Mouse (Mus musculus) left cerebral cortex, adult 18-20 months (tissue): ENCODE measurements at regions not wholly inside any gene's neighbourhood (a gene's known extent, or its start where the extent isn't known, plus 50 kb on each side); places are given as distances from the start of the nearest gene placed in this dataset.

ENCODE experiments used
- DNase-seq, 2 experiments: peaks; one replicate each; pipeline ENCODE4 v3.0.0; 2021 to 2022; ENCODE audit warnings: low spot score in 2 of 2, mixed read lengths in 1 of 2

GRCm38 (mm10) chr1:50547794-50548193 lies 352.7 kb upstream of the Tmeff2 start:
- no peak for DNase-seq

DNA sequence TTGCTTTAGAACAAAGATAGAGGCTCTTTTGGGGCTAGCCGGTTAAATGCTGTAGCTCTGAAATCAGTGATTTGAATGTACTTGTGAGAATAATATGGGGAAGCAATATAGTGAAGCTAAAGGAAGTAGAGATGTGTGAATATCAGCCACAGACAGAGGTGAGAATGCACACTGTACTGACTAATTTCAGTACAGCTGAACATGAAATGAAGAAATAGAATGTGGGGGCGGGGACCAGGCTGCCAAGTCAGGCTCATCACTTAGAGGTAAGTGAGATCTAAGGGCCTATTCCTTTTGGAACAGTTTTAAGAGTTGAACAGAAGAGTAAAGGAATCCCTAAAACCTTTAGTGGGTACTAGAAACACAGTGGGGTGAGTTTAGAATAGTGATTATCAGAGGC lies 328.4 kb upstream of the Tmeff2 start:
- peak in 1 of 2 experiments; percentile 5 for DNase-seq
